Mouse (Mus musculus): ENCODE measurements around the gene Pla2g4a. TPM values are rescaled to one million over a fixed set of nuclear protein-coding genes. Genes with fewer than 3 reads are reported as not detected.

The Pla2g4a gene
- total and polyA plus RNA-seq, 2 experiments from 2014 or later: 2.4 to 2.8 TPM

GRCm38 (mm10) chr1:149946993-149947392 is 14.1 kb downstream of the Pla2g4a start:
- no peaks in the 10 kb centered on the region for H3K4me1 ChIP-seq (ENCODE audit: control insufficient read depth, insufficient read depth)
- no peaks in the 10 kb centered on the region for H3K36me3 ChIP-seq (replicated peaks; ENCODE audit: control insufficient read depth, insufficient read depth, low read length)
- H3K4me2 ChIP-seq (ENCODE audit: low read depth, low read length): no peak overlapping the region
- no peaks in the 10 kb centered on the region for H3K9me3 ChIP-seq (replicated peaks; ENCODE audit: control insufficient read depth, low read length)
- TF ChIP-seq EP300 (IDR thresholded peaks at IDR 0.05; ENCODE audit: low read depth) (no peak), CTCF (IDR thresholded peaks at IDR 0.05; ENCODE audit: low read depth) (no peak)
- no peak for DNase-seq (ENCODE audit: low spot score)
- H3K27me3 ChIP-seq (ENCODE audit: control insufficient read depth, insufficient read depth, low read length): no peaks in the 10 kb centered on the region
- no peak for ATAC-seq (ENCODE audit: insufficient read depth, low read depth)
- no peak overlapping the region for H3K9ac ChIP-seq (replicated peaks; ENCODE audit: low read depth, low read length)
- H3K27ac ChIP-seq (ENCODE audit: low read depth): no peak overlapping the region
- no peak overlapping the region for H3K4me3 ChIP-seq (ENCODE audit: low read depth, low read length)
- whole genome bisulfite sequencing: 47% methylated on average over 5 of the region's 5 CpGs

GRCm38 (mm10) chr1:149946432-149946831 is 14.7 kb downstream of the Pla2g4a start:
- WGBS: 85% methylated on average over 3 of the region's 3 CpGs
- H3K4me3 ChIP-seq (ENCODE audit: low read depth, low read length): no peak overlapping the region
- H3K27ac ChIP-seq (ENCODE audit: low read depth): no peak overlapping the region
- H3K4me1 ChIP-seq (ENCODE audit: control insufficient read depth, insufficient read depth): no peaks in the 10 kb centered on the region
- no peak for TF ChIP-seq CTCF (IDR thresholded peaks at IDR 0.05; ENCODE audit: low read depth)
- no peak for TF ChIP-seq EP300 (IDR thresholded peaks at IDR 0.05; ENCODE audit: low read depth)
- no peak overlapping the region for H3K4me2 ChIP-seq (ENCODE audit: low read depth, low read length)
- H3K36me3 ChIP-seq (replicated peaks; ENCODE audit: control insufficient read depth, insufficient read depth, low read length): no peaks in the 10 kb centered on the region
- no peaks in the 10 kb centered on the region for H3K27me3 ChIP-seq (ENCODE audit: control insufficient read depth, insufficient read depth, low read length)
- H3K9me3 ChIP-seq (replicated peaks; ENCODE audit: control insufficient read depth, low read length): no peaks in the 10 kb centered on the region
- ATAC-seq (ENCODE audit: insufficient read depth, low read depth) (no peak), DNase-seq (ENCODE audit: low spot score) (no peak)
- no peak overlapping the region for H3K9ac ChIP-seq (replicated peaks; ENCODE audit: low read depth, low read length)

- H3K4me1 ChIP-seq (ENCODE audit: control insufficient read depth, insufficient read depth): no peaks in the 10 kb centered on the region
- no peak for TF ChIP-seq EP300 (IDR thresholded peaks at IDR 0.05; ENCODE audit: low read depth)
- no peak for TF ChIP-seq CTCF (IDR thresholded peaks at IDR 0.05; ENCODE audit: low read depth)
- no peak overlapping the region for H3K4me2 ChIP-seq (ENCODE audit: low read depth, low read length)
- no peak overlapping the region for H3K4me3 ChIP-seq (ENCODE audit: low read depth, low read length)
- no peak overlapping the region for H3K9ac ChIP-seq (replicated peaks; ENCODE audit: low read depth, low read length)
- ATAC-seq (ENCODE audit: insufficient read depth, low read depth) (no peak), DNase-seq (ENCODE audit: low spot score) (no peak)
- no peak overlapping the region for H3K27ac ChIP-seq (ENCODE audit: low read depth)
- WGBS: 47% methylated on average over 2 of the region's 2 CpGs
- no peaks in the 10 kb centered on the region for H3K36me3 ChIP-seq (replicated peaks; ENCODE audit: control insufficient read depth, insufficient read depth, low read length)
- no peaks in the 10 kb centered on the region for H3K9me3 ChIP-seq (replicated peaks; ENCODE audit: control insufficient read depth, low read length)
- H3K27me3 ChIP-seq (ENCODE audit: control insufficient read depth, insufficient read depth, low read length): no peaks in the 10 kb centered on the region
Measured at GRCm38 (mm10) chr1:149943611-149944010, 17.5 kb downstream of the Pla2g4a start.

- H3K4me3 ChIP-seq (ENCODE audit: low read depth, low read length): no peak overlapping the region
- H3K27me3 ChIP-seq (ENCODE audit: control insufficient read depth, insufficient read depth, low read length): no peaks in the 10 kb centered on the region
- H3K4me1 ChIP-seq (ENCODE audit: control insufficient read depth, insufficient read depth): no peaks in the 10 kb centered on the region
- no peak overlapping the region for H3K27ac ChIP-seq (ENCODE audit: low read depth)
- ATAC-seq (ENCODE audit: insufficient read depth, low read depth) (no peak), DNase-seq (ENCODE audit: low spot score) (no peak)
- H3K36me3 ChIP-seq (replicated peaks; ENCODE audit: control insufficient read depth, insufficient read depth, low read length): no peaks in the 10 kb centered on the region
- H3K9ac ChIP-seq (replicated peaks; ENCODE audit: low read depth, low read length): no peak overlapping the region
- H3K9me3 ChIP-seq (replicated peaks; ENCODE audit: control insufficient read depth, low read length): no peaks in the 10 kb centered on the region
- no peak overlapping the region for H3K4me2 ChIP-seq (ENCODE audit: low read depth, low read length)
- 55% methylated on average over 1 of the region's 1 CpGs for WGBS
- TF ChIP-seq EP300 (IDR thresholded peaks at IDR 0.05; ENCODE audit: low read depth): no peak
- TF ChIP-seq CTCF (IDR thresholded peaks at IDR 0.05; ENCODE audit: low read depth): no peak
Measured at GRCm38 (mm10) chr1:149940301-149940700, 20.8 kb downstream of the Pla2g4a start.

GRCm38 (mm10) chr1:149939261-149940032 is 21.6 kb downstream of the Pla2g4a start:
- no peaks in the 10 kb centered on the region for H3K27me3 ChIP-seq (ENCODE audit: control insufficient read depth, insufficient read depth, low read length)
- ATAC-seq (ENCODE audit: insufficient read depth, low read depth): no peak
- H3K4me3 ChIP-seq (ENCODE audit: low read depth, low read length): no peak overlapping the region
- no peak overlapping the region for H3K4me2 ChIP-seq (ENCODE audit: low read depth, low read length)
- TF ChIP-seq CTCF (IDR thresholded peaks at IDR 0.05; ENCODE audit: low read depth) (no peak), EP300 (IDR thresholded peaks at IDR 0.05; ENCODE audit: low read depth) (no peak)
- H3K4me1 ChIP-seq (ENCODE audit: control insufficient read depth, insufficient read depth): no peaks in the 10 kb centered on the region
- no peaks in the 10 kb centered on the region for H3K9me3 ChIP-seq (replicated peaks; ENCODE audit: control insufficient read depth, low read length)
- no peak overlapping the region for H3K27ac ChIP-seq (ENCODE audit: low read depth)
- DNase-seq (ENCODE audit: low spot score): no peak
- no peaks in the 10 kb centered on the region for H3K36me3 ChIP-seq (replicated peaks; ENCODE audit: control insufficient read depth, insufficient read depth, low read length)
- H3K9ac ChIP-seq (replicated peaks; ENCODE audit: low read depth, low read length): no peak overlapping the region
- 68% methylated on average over 9 of the region's 9 CpGs for WGBS

GRCm38 (mm10) chr1:149937825-149938224 is 23.3 kb downstream of the Pla2g4a start:
- no peak overlapping the region for H3K4me3 ChIP-seq (ENCODE audit: low read depth, low read length)
- H3K4me1 ChIP-seq (ENCODE audit: control insufficient read depth, insufficient read depth): no peaks in the 10 kb centered on the region
- no peak overlapping the region for H3K4me2 ChIP-seq (ENCODE audit: low read depth, low read length)
- no peaks in the 10 kb centered on the region for H3K36me3 ChIP-seq (replicated peaks; ENCODE audit: control insufficient read depth, insufficient read depth, low read length)
- H3K9me3 ChIP-seq (replicated peaks; ENCODE audit: control insufficient read depth, low read length): no peaks in the 10 kb centered on the region
- DNase-seq (ENCODE audit: low spot score) (no peak), ATAC-seq (ENCODE audit: insufficient read depth, low read depth) (no peak)
- H3K27me3 ChIP-seq (ENCODE audit: control insufficient read depth, insufficient read depth, low read length): no peaks in the 10 kb centered on the region
- H3K9ac ChIP-seq (replicated peaks; ENCODE audit: low read depth, low read length): no peak overlapping the region
- TF ChIP-seq EP300 (IDR thresholded peaks at IDR 0.05; ENCODE audit: low read depth): no peak
- TF ChIP-seq CTCF (IDR thresholded peaks at IDR 0.05; ENCODE audit: low read depth): no peak
- WGBS: 72% methylated on average over 4 of the region's 4 CpGs
- no peak overlapping the region for H3K27ac ChIP-seq (ENCODE audit: low read depth)
